In genomic region chr2:167331432-167331921, GRCm38 (mm10) we compare ENCODE assay signal across 9 mouse cellular contexts. TPM values are rescaled to one million over a fixed set of nuclear protein-coding genes. Genes with fewer than 3 reads are reported as not detected.
DNase-seq lines count a peak whose midpoint lies in the region; ATAC-seq and TF ChIP-seq lines count a peak whose summit lies in the region.
"Had no signal": no experiment of that assay in that cellular context is flagged by ENCODE, and none has a peak within 500 bp of the region (broad histone marks: within the 10 kb centered on the region; RNA-seq: fewer than 3 reads in every experiment).

No protein-coding gene starts in this region.

- TF ChIP-seq CTCF in hindbrain, postnatal 0 days (IDR thresholded peaks at IDR 0.05; ENCODE audit: low read depth): no peak
- no peak for TF ChIP-seq CTCF in stomach, postnatal 0 days (IDR thresholded peaks at IDR 0.05; ENCODE audit: low read depth)

- TF ChIP-seq EP300 in stomach, postnatal 0 days (optimal IDR thresholded peaks at IDR 0.05): no peak

- WGBS in neural tube, embryonic 12.5 days: 47% methylated on average over 5 of the region's 5 CpGs
- WGBS in hindbrain, postnatal 0 days: 25% methylated on average over 5 of the region's 5 CpGs
- 17% methylated on average over 5 of the region's 5 CpGs for WGBS in stomach, postnatal 0 days

- peak overlapping the region; percentile 57; the same call in 1 of the 2 replicates for H3K27ac ChIP-seq in neural tube, embryonic 12.5 days
- H3K27ac ChIP-seq in hindbrain, postnatal 0 days: peak overlapping the region; percentile 56; the same call in 1 of the 2 replicates
- no peak overlapping the region for H3K27ac ChIP-seq in stomach, postnatal 0 days (replicated peaks)

- no peak overlapping the region for H3K9ac ChIP-seq in neural tube, embryonic 12.5 days
- no peak overlapping the region for H3K9ac ChIP-seq in hindbrain, postnatal 0 days (replicated peaks; ENCODE audit: low read length)
- H3K9ac ChIP-seq in stomach, postnatal 0 days (ENCODE audit: low read length): peak overlapping the region; percentile 23; the same call in 1 of the 2 replicates

- ATAC-seq in frontal cortex, adult (ENCODE audit: low TSS enrichment): peak; percentile 50
- no peak for ATAC-seq in neural tube, embryonic 12.5 days (ENCODE audit: low FRiP score, low read depth)
- peak; percentile 55; the same call in 1 of the 2 replicates for ATAC-seq in hindbrain, postnatal 0 days
- no peak for ATAC-seq in stomach, postnatal 0 days (ENCODE audit: low FRiP score, low TSS enrichment)
- no peak for ATAC-seq in granulocyte monocyte progenitor cell, adult 5-6 weeks (replicated peaks; ENCODE audit: poor library complexity, severe bottlenecking)

- no peaks in the 10 kb centered on the region for H3K9me3 ChIP-seq in neural tube, embryonic 12.5 days
- H3K9me3 ChIP-seq in hindbrain, postnatal 0 days (ENCODE audit: low read length): no peaks in the 10 kb centered on the region
- no peaks in the 10 kb centered on the region for H3K9me3 ChIP-seq in stomach, postnatal 0 days (ENCODE audit: control insufficient read depth, low read length)

- intact Hi-C loops in gastrocnemius, postnatal 36 days (cut with DNase I): no loop called here

- peaks cover 39% of the 10 kb centered on the region for H3K4me1 ChIP-seq in neural tube, embryonic 12.5 days
- H3K4me1 ChIP-seq in hindbrain, postnatal 0 days (ENCODE audit: insufficient read depth, low read length): peaks cover 14% of the 10 kb centered on the region; the same call in 1 of the 2 replicates
- H3K4me1 ChIP-seq in stomach, postnatal 0 days (replicated peaks; ENCODE audit: control insufficient read depth, insufficient read depth): no peaks in the 10 kb centered on the region

- H3K36me3 ChIP-seq in neural tube, embryonic 12.5 days: no peaks in the 10 kb centered on the region
- H3K36me3 ChIP-seq in hindbrain, postnatal 0 days (ENCODE audit: insufficient read depth, low read length): no peaks in the 10 kb centered on the region
- H3K36me3 ChIP-seq in stomach, postnatal 0 days (ENCODE audit: control insufficient read depth, insufficient read depth, low read length): no peaks in the 10 kb centered on the region

- no peak for DNase-seq in frontal cortex, postnatal 25 days (ENCODE audit: low spot score in 2 of 2)
- DNase-seq in neural tube, embryonic 10.5 days (ENCODE audit: extremely low spot score, low spot score): no peak
- DNase-seq in hindbrain, postnatal 0 days (ENCODE audit: low spot score): peak; percentile 64
- DNase-seq in stomach, postnatal 0 days (ENCODE audit: low spot score): no peak
- DNase-seq in gastrocnemius, postnatal 36 days: no peak
- DNase-seq: embryo, embryonic 11 days had no signal

- H3K4me2 ChIP-seq in neural tube, embryonic 12.5 days (replicated peaks): no peak overlapping the region
- H3K4me2 ChIP-seq in hindbrain, postnatal 0 days (ENCODE audit: low read depth, low read length): no peak overlapping the region
- no peak overlapping the region for H3K4me2 ChIP-seq in stomach, postnatal 0 days (replicated peaks; ENCODE audit: low read depth)

- H3K4me3 ChIP-seq in neural tube, embryonic 12.5 days: no peak overlapping the region
- H3K4me3 ChIP-seq in hindbrain, postnatal 0 days (ENCODE audit: low read length): no peak overlapping the region
- no peak overlapping the region for H3K4me3 ChIP-seq in stomach, postnatal 0 days (ENCODE audit: low read depth, low read length)

- no peaks in the 10 kb centered on the region for H3K27me3 ChIP-seq in neural tube, embryonic 12.5 days (replicated peaks)
- no peaks in the 10 kb centered on the region for H3K27me3 ChIP-seq in hindbrain, postnatal 0 days (ENCODE audit: insufficient read depth, low read length)
- H3K27me3 ChIP-seq in stomach, postnatal 0 days (ENCODE audit: control insufficient read depth, insufficient read depth, low read length): no peaks in the 10 kb centered on the region

RNA-seq across cellular contexts. Expression of gene B4galt5, which starts 17.5 kb away (rescaled TPM):
- polyA plus RNA-seq in neural tube, embryonic 12.5 days (2016; fragmentation: Nextera tagmentation; extraction: Ambion mirVana): 24.4 and 25.5 TPM in 2 replicates
- total RNA-seq in hindbrain, postnatal 0 days (2014; rRNA removed): 60.5 and 67.5 TPM in 2 replicates
- 28.9 and 31.5 TPM in 2 replicates for polyA plus RNA-seq in hindbrain, postnatal 0 days (2015; fragmentation: Nextera tagmentation; extraction: Ambion mirVana)
- polyA plus RNA-seq in stomach, postnatal 0 days (2015; fragmentation: Nextera tagmentation; extraction: Ambion mirVana): 4.5 and 6.0 TPM in 2 replicates
- total RNA-seq in granulocyte monocyte progenitor cell, adult 5-6 weeks (2014; fragmentation: Nextera tagmentation): 12.3 and 19.3 TPM in 2 replicates
- 5.0 and 13.1 TPM in 2 replicates for total RNA-seq in granulocyte monocyte progenitor cell, adult 5-6 weeks (2017)
- 1 to 10 TPM; 6.9 TPM for total RNA-seq in gastrocnemius, postnatal 36 days (2021)

Comparison
In these comparisons a context has a peak if more than half of its experiments do, and no peak if none do; other contexts are left out.
1. ATAC-seq: peak in frontal cortex, adult (single experiment) and hindbrain, postnatal 0 days (single experiment); none in neural tube, embryonic 12.5 days (single experiment), stomach, postnatal 0 days (single experiment) and granulocyte monocyte progenitor cell, adult 5-6 weeks (single experiment).